Mouse (Mus musculus): Measurements from ENCODE around the gene Hormad1.

- TF ChIP-seq CTCF (conservative IDR thresholded peaks at IDR 0.05; ENCODE audit: low read length) (no peak), POU5F1 (IDR thresholded peaks at IDR 0.05; ENCODE audit: borderline replicate concordance, low read length) (no peak)
Measured at GRCm38 (mm10) chr3:95539837-95540236, 19.6 kb upstream of the Hormad1 start.

Measured in E14TG2a.4 (cell line).